Mouse (Mus musculus): ENCODE measurements around the gene Pcbp2. TPM values are rescaled to one million over a fixed set of nuclear protein-coding genes. Genes with fewer than 3 reads are reported as not detected.

Gene Pcbp2
- polyA plus RNA-seq, 1 experiment from 2014 or later, result 212 TPM

- H3K36me3 ChIP-seq (ENCODE audit: poor library complexity, severe bottlenecking), result peaks cover 91% of the 10 kb centered on the region
- no peak overlapping the region for H3K9ac ChIP-seq
- H3K27ac ChIP-seq, result no peak overlapping the region
- WGBS, result 87% methylated on average over 19 of the region's 19 CpGs
- no peaks in the 10 kb centered on the region for H3K27me3 ChIP-seq
- no peaks in the 10 kb centered on the region for H3K9me3 ChIP-seq (replicated peaks)
- H3K4me1 ChIP-seq, result no peaks in the 10 kb centered on the region
- no peak overlapping the region for H3K4me3 ChIP-seq
- peak; percentile 6; the same call in 1 of the 2 replicates for ATAC-seq
- no peak overlapping the region for H3K4me2 ChIP-seq
Observed at GRCm38 (mm10) chr15:102501084-102501814, 30.9 kb downstream of the Pcbp2 start.

DNA sequence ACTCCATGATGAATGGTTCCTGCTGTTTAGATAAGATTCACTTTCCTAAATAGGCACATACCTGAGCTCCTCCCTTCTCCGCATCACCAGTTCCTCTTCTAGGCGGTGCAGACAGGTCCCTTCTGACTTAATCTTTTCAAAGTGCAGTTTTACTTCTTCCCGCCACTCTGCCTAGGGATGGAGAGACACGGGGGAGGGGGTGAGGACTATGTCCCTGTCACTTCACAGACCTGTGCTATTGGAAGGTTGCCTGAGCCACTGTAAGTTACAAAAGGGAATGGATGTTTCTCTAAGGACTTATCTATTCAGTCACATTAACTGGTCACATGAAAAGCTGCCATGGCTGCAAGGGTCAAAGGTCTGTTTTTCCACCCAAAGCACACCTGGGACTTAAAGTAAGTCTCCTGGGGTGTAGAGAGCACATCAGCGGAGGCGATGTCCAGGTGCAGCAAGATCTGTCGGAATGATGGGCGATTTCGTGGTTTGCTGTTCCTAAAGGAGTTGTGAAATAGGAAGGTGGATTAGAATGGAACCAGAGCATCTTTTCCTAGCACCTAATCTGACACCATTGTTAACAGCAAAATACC is 32.0 kb downstream of the Pcbp2 start:
- Histone ChIP-seq H3K4me1 (no peaks in the 10 kb centered on the region), H3K9me3 (replicated peaks) (no peaks in the 10 kb centered on the region), H3K4me3 (no peak overlapping the region), H3K4me2 (no peak overlapping the region), H3K27ac (no peak overlapping the region), H3K27me3 (no peaks in the 10 kb centered on the region), H3K9ac (no peak overlapping the region), H3K36me3 (ENCODE audit: poor library complexity, severe bottlenecking) (peaks cover 86% of the 10 kb centered on the region)
- ATAC-seq, result no peak
- 82% methylated on average over 9 of the region's 9 CpGs for WGBS

GRCm38 (mm10) chr15:102503447-102503846 is 33.1 kb downstream of the Pcbp2 start, which contains the start of gene Gm10337:
TSS of gene Gm10337 (plus strand) at chr15:102503722.
- H3K4me2 ChIP-seq, result no peak within 1 kb of the TSS
- WGBS, result 87% methylated on average over 1 of the region's 1 CpGs
- no peaks in the 10 kb centered on the region for H3K27me3 ChIP-seq
- H3K27ac ChIP-seq, result no peak within 1 kb of the TSS
- no peaks in the 10 kb centered on the region for H3K4me1 ChIP-seq
- no peak within 1 kb of the TSS for H3K9ac ChIP-seq
- H3K36me3 ChIP-seq (ENCODE audit: poor library complexity, severe bottlenecking), result peaks cover 79% of the 10 kb centered on the region
- H3K4me3 ChIP-seq, result no peak within 1 kb of the TSS
- H3K9me3 ChIP-seq (replicated peaks), result no peaks in the 10 kb centered on the region
- ATAC-seq, result no peak

DNA sequence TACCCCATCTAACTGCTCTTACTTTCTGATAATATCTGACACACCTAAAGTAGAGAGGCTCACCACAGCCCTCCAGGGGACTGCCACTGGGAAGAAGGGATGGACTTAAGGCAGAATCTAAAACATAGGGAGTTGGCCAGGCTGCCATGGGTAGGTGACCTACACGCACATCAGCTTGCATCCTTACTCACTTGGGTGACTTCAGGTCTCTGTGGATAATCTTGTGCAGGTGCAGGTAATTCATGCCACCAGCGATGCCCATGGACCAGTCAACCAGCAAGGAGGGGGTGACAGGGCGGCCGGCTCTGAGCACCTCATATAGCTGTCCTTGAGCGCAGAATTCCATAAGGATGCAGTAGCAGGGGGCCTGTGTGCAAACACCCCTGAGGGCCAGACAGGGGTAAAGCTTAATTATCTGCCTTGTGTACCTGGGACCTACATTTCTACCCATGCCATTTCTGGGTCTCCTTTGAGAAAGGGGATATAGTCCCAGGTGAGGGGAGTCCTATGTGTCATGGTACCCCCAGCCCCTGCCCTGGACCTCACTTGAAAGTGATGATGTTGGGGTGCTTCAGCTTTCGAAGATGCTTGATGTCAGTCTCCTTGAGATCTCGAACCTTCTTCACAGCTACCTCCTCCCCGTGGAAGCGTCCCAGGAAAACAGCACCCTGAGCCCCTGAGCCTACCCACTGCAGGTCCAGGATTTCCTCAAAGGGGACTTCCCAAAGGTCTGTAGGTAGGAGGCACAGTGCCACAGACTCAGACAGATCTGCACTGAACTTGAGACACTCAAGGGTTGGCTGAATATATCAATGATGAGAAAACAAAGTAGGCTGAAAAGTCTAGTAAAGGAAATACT is 33.8 kb downstream of the Pcbp2 start:
- no peak overlapping the region for H3K4me3 ChIP-seq
- ATAC-seq, result no peak
- H3K36me3 ChIP-seq (ENCODE audit: poor library complexity, severe bottlenecking), result peaks cover 76% of the 10 kb centered on the region
- no peaks in the 10 kb centered on the region for H3K9me3 ChIP-seq (replicated peaks)
- 0 out of 2 replicates have a peak, but pooled peaks cover 4% of the 10 kb centered on the region for H3K4me1 ChIP-seq
- 91% methylated on average over 9 of the region's 9 CpGs for WGBS
- no peaks in the 10 kb centered on the region for H3K27me3 ChIP-seq
- no peak overlapping the region for H3K9ac ChIP-seq
- no peak overlapping the region for H3K27ac ChIP-seq
- H3K4me2 ChIP-seq, result no peak overlapping the region

GRCm38 (mm10) chr15:102505073-102505769 is 34.9 kb downstream of the Pcbp2 start:
- Histone ChIP-seq H3K27ac (no peak overlapping the region), H3K36me3 (ENCODE audit: poor library complexity, severe bottlenecking) (peaks cover 65% of the 10 kb centered on the region), H3K27me3 (no peaks in the 10 kb centered on the region), H3K4me1 (peaks cover 15% of the 10 kb centered on the region), H3K4me3 (no peak overlapping the region), H3K9me3 (replicated peaks) (no peaks in the 10 kb centered on the region), H3K4me2 (no peak overlapping the region), H3K9ac (no peak overlapping the region)
- ATAC-seq, result no peak
- WGBS, result 81% methylated on average over 12 of the region's 12 CpGs

GRCm38 (mm10) chr15:102505770-102506463 is 35.6 kb downstream of the Pcbp2 start:
- Histone ChIP-seq H3K9ac (no peak overlapping the region), H3K9me3 (replicated peaks) (no peaks in the 10 kb centered on the region), H3K4me1 (peaks cover 20% of the 10 kb centered on the region), H3K27ac (no peak overlapping the region), H3K27me3 (no peaks in the 10 kb centered on the region), H3K4me3 (no peak overlapping the region), H3K4me2 (no peak overlapping the region), H3K36me3 (ENCODE audit: poor library complexity, severe bottlenecking) (peaks cover 58% of the 10 kb centered on the region)
- no peak for ATAC-seq
- 90% methylated on average over 9 of the region's 9 CpGs for WGBS

GRCm38 (mm10) chr15:102506464-102506830 is 36.1 kb downstream of the Pcbp2 start:
- H3K27me3 ChIP-seq, result no peaks in the 10 kb centered on the region
- WGBS, result 70% methylated on average over 2 of the region's 2 CpGs
- peaks cover 53% of the 10 kb centered on the region for H3K36me3 ChIP-seq (ENCODE audit: poor library complexity, severe bottlenecking)
- H3K4me1 ChIP-seq, result peaks cover 25% of the 10 kb centered on the region
- no peaks in the 10 kb centered on the region for H3K9me3 ChIP-seq (replicated peaks)
- no peak overlapping the region for H3K4me2 ChIP-seq
- no peak overlapping the region for H3K9ac ChIP-seq
- no peak overlapping the region for H3K4me3 ChIP-seq
- no peak for ATAC-seq
- no peak overlapping the region for H3K27ac ChIP-seq

- Histone ChIP-seq H3K9me3 (replicated peaks) (no peaks in the 10 kb centered on the region), H3K27ac (no peak overlapping the region), H3K4me3 (no peak overlapping the region), H3K36me3 (ENCODE audit: poor library complexity, severe bottlenecking) (peaks cover 49% of the 10 kb centered on the region), H3K9ac (no peak overlapping the region), H3K4me1 (peaks cover 29% of the 10 kb centered on the region), H3K4me2 (no peak overlapping the region), H3K27me3 (no peaks in the 10 kb centered on the region)
- WGBS, result 81% methylated on average over 1 of the region's 1 CpGs
- ATAC-seq, result no peak
Observed at GRCm38 (mm10) chr15:102506864-102507263, 36.5 kb downstream of the Pcbp2 start.

DNA sequence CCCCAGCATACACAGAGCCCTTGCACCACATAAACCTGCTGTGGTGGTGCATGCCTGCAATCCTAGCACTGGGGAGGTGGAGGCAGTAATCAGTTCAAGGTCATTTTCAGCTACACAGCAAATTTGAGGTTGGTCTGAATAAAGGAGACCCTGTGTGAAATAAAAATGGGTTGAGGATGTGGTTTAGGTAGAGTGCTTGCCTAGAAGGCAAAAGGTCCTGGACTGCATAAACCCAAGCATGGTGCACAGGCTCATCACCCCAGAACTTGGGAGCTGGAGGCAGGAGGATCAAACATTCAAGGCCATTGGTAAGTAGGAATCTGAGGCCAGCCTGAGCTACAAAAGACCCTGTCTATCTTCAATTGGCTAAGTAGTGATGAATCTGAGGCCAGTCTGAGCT is 37.2 kb downstream of the Pcbp2 start:
- no peaks in the 10 kb centered on the region for H3K9me3 ChIP-seq (replicated peaks)
- H3K4me2 ChIP-seq, result no peak overlapping the region
- no peak for ATAC-seq
- no peak overlapping the region for H3K4me3 ChIP-seq
- H3K36me3 ChIP-seq (ENCODE audit: poor library complexity, severe bottlenecking), result peaks cover 42% of the 10 kb centered on the region
- no peak overlapping the region for H3K9ac ChIP-seq
- H3K4me1 ChIP-seq, result peaks cover 36% of the 10 kb centered on the region
- H3K27ac ChIP-seq, result no peak overlapping the region
- no peaks in the 10 kb centered on the region for H3K27me3 ChIP-seq

- peaks cover 39% of the 10 kb centered on the region for H3K4me1 ChIP-seq
- H3K27me3 ChIP-seq, result no peaks in the 10 kb centered on the region
- H3K9ac ChIP-seq, result no peak overlapping the region
- no peak overlapping the region for H3K27ac ChIP-seq
- H3K9me3 ChIP-seq (replicated peaks), result no peaks in the 10 kb centered on the region
- ATAC-seq, result no peak
- no peak overlapping the region for H3K4me2 ChIP-seq
- peaks cover 34% of the 10 kb centered on the region for H3K36me3 ChIP-seq (ENCODE audit: poor library complexity, severe bottlenecking)
- 88% methylated on average over 3 of the region's 3 CpGs for WGBS
- H3K4me3 ChIP-seq, result no peak overlapping the region
Observed at GRCm38 (mm10) chr15:102508336-102508735, 38.0 kb downstream of the Pcbp2 start.

GRCm38 (mm10) chr15:102510110-102510509 is 39.8 kb downstream of the Pcbp2 start:
- ATAC-seq, result peak; percentile 76
- H3K4me2 ChIP-seq, result peak overlapping the region; percentile 80
- 6% methylated on average over 9 of the region's 9 CpGs for WGBS
- peaks cover 16% of the 10 kb centered on the region for H3K36me3 ChIP-seq (ENCODE audit: poor library complexity, severe bottlenecking)
- peak overlapping the region; percentile 62 for H3K4me3 ChIP-seq
- H3K9ac ChIP-seq, result peak overlapping the region; percentile 73
- H3K27ac ChIP-seq, result peak overlapping the region; percentile 83
- no peaks in the 10 kb centered on the region for H3K9me3 ChIP-seq (replicated peaks)
- no peaks in the 10 kb centered on the region for H3K27me3 ChIP-seq
- peaks cover 49% of the 10 kb centered on the region for H3K4me1 ChIP-seq
